Mouse (Mus musculus): Measurements from ENCODE around the gene Pnma5. TPM values are rescaled to one million over a fixed set of nuclear protein-coding genes. Genes with fewer than 3 reads are reported as not detected.

Gene Pnma5
- polyA plus RNA-seq, 1 experiment from 2014 or later = 0.08 TPM

DNA sequence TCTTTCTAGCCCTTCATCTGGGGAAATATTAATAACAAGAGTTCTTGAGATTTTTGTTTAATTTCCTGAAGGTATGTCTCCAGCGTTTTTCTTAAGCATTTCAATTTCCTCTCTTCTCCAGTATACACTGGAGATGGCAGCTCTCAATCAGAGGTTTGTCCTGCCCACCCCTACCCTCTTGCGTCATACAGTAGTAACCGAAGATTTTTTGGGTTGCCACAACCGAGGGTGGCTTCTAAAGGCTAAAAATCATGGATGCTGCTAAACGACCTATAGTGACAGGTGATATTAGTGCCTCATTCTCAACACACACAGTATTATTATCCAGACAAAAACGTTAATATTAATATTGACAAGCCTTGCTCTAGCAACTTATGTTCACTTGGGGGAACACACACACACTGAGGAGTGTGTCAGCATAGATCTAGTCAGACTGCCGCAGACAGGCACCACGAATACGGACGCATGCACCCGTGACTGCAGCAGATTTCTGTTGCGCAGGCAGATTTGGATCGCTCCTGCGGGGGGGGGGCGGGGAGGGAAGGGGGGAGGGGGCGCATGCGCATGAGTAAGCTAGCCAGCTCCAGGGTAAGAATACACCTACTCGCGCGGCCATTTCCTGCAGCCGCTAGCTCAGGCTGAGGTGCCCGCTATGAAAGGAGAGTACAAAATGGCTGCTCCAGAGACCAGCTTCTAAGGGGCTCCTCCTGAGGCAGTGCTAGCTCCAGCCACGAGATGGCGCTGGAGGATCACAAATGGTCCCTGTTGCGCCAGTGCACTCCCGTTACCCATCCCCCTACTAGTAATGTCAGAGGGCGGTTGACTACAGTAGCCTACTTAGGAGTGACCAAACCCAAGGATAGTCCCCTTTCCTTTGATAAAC lies 29.1 kb downstream of the Pnma5 start:
- no peaks in the 10 kb centered on the region for H3K27me3 ChIP-seq
- H3K27ac ChIP-seq (replicated peaks) = peak overlapping the region; percentile 86
- peak; percentile 100 for ATAC-seq (ENCODE audit: low FRiP score, low read depth)
- H3K9me3 ChIP-seq = no peaks in the 10 kb centered on the region
- 12% methylated on average over 26 of the region's 27 CpGs for WGBS
- peak overlapping the region; percentile 31 for H3K4me3 ChIP-seq
- no peaks in the 10 kb centered on the region for H3K36me3 ChIP-seq
- H3K4me1 ChIP-seq (replicated peaks) = no peaks in the 10 kb centered on the region
- peak overlapping the region; percentile 54 for H3K4me2 ChIP-seq
- H3K9ac ChIP-seq = peak overlapping the region; percentile 27; the same call in 1 of the 2 replicates

DNA sequence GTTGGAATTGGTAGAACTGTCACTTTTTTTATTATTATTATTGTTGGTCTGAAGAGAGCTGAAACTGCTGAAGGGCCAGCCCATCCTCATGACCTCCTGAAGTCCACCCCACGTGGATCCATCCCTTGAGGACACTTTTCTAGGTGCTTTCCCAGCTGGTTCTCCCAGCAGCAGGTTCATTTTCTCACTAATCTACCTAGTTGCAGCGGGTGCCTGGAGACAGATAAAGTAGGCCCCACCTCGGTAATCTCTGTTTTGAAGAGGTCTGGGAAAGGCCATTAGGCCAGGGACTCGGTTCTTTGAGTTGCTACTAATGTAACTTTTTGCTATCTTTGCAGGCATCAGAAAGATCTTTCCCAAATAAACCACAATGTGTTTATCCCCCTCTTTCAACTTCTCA lies 31.2 kb downstream of the Pnma5 start:
- H3K4me3 ChIP-seq = no peak overlapping the region
- WGBS = 68% methylated on average over 4 of the region's 4 CpGs
- H3K27ac ChIP-seq (replicated peaks) = no peak overlapping the region
- no peak overlapping the region for H3K4me2 ChIP-seq
- no peaks in the 10 kb centered on the region for H3K27me3 ChIP-seq
- no peaks in the 10 kb centered on the region for H3K36me3 ChIP-seq
- no peaks in the 10 kb centered on the region for H3K4me1 ChIP-seq (replicated peaks)
- H3K9ac ChIP-seq = no peak overlapping the region
- H3K9me3 ChIP-seq = no peaks in the 10 kb centered on the region
- ATAC-seq (ENCODE audit: low FRiP score, low read depth) = no peak

DNA sequence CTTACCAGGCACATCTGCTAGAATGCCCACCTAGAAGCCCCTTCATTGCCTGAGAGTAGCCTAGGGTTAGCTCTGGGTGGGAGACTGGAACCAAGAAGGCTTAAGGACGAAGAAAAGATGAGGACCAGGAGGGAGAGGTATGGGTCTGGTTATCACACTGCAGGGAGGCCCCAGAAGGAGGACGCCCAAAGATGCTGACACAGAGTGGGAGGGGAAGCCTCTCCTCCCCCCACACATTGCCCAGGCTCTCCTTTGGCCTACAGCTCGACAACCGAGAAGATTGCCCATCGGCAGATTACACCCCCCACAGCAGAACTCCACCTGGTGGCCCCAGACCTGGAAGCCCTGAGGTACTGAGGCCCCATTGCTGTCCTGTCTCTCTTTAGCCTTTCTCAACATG lies 33.8 kb downstream of the Pnma5 start:
- H3K9ac ChIP-seq = no peak overlapping the region
- no peaks in the 10 kb centered on the region for H3K36me3 ChIP-seq
- no peaks in the 10 kb centered on the region for H3K4me1 ChIP-seq (replicated peaks)
- no peak for ATAC-seq (ENCODE audit: low FRiP score, low read depth)
- H3K4me2 ChIP-seq = no peak overlapping the region
- no peaks in the 10 kb centered on the region for H3K27me3 ChIP-seq
- WGBS = 77% methylated on average over 5 of the region's 5 CpGs
- H3K9me3 ChIP-seq = no peaks in the 10 kb centered on the region
- no peak overlapping the region for H3K4me3 ChIP-seq
- H3K27ac ChIP-seq (replicated peaks) = no peak overlapping the region

DNA sequence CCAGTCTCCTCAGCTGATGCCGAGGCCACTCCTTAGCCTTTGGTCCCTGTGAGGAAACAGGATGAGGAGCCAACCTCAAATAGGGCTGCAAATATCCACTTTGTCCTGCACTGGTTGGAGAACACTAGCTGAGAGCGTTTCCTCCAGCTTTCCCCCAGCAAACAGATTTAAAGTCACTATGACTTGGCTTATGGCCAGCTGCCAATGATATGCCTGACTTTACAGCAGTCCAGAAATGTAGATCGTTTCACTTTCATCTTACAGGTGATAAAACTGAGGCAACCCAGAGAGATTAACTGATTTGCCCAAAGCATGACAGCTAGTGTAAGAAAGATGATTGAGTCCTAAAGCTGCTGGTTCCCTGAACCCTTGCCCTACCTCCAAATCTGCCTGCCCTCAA lies 41.4 kb downstream of the Pnma5 start:
- H3K27ac ChIP-seq (replicated peaks) = no peak overlapping the region
- no peak for ATAC-seq (ENCODE audit: low FRiP score, low read depth)

DNA sequence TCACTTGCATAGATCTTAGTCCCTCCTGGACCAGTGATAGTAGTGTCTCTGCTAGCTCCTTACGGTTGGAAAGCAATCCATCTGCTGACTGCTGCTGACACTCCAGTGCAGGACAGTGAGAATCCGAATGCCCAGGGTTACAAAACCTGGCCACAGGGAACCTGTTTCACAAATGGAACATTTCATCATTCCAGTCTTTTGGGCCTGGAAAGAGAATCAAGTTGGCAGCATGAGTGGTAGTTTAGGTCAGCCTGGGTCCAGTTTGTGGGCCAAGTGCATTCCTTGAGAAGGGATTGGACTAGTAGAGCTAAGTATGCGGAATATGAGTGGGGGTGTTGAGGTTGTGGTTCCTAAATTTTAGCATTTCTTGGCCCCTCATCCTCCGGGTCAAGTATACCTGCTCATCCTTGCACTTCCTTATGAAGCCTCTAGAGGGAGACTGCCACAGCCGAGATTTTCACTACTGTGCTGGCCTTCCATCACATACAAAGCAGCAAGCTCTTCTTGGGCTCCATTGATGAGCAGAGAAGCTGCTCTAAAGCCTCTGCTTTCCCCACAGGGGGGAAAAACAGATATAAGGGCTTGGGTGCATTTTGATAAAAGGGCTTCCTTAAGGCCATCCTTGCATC lies 44.5 kb downstream of the Pnma5 start:
- no peaks in the 10 kb centered on the region for H3K36me3 ChIP-seq
- no peak for ATAC-seq (ENCODE audit: low FRiP score, low read depth)
- no peak overlapping the region for H3K4me2 ChIP-seq
- WGBS = 61% methylated on average over 5 of the region's 5 CpGs
- H3K27ac ChIP-seq (replicated peaks) = no peak overlapping the region
- H3K27me3 ChIP-seq = peaks cover 5% of the 10 kb centered on the region
- no peak overlapping the region for H3K9ac ChIP-seq
- H3K4me1 ChIP-seq (replicated peaks) = no peaks in the 10 kb centered on the region
- H3K9me3 ChIP-seq = no peaks in the 10 kb centered on the region
- H3K4me3 ChIP-seq = no peak overlapping the region

More for the DNA sequence above, 41.4 kb downstream of the Pnma5 start:
- Histone ChIP-seq H3K4me1 (replicated peaks) (no peaks in the 10 kb centered on the region), H3K36me3 (no peaks in the 10 kb centered on the region), H3K4me3 (no peak overlapping the region), H3K4me2 (no peak overlapping the region), H3K27me3 (no peaks in the 10 kb centered on the region), H3K9me3 (no peaks in the 10 kb centered on the region), H3K9ac (no peak overlapping the region)
- 80% methylated on average over 3 of the region's 3 CpGs for WGBS

DNA sequence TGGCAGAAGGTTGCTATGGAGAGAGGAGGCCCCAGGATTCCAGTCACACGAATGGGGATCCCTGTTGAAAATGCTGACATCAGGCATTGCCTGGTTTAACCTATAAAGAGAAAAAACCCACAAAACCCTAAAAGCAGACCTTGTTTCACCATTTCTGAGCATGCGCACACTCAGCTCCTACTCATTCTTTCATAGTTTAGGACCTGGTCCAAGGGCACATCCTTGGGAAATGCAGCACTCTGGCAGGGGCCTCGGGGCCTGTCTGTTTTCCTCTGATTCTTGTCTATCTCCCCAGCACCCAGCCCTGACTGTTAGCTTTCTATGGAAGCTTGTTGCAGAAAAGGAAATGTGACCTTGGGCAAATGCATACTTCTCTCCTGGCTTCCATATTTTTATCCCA lies 46.3 kb downstream of the Pnma5 start:
- ATAC-seq (ENCODE audit: low FRiP score, low read depth) = no peak
- Histone ChIP-seq H3K4me1 (replicated peaks) (no peaks in the 10 kb centered on the region), H3K4me2 (no peak overlapping the region), H3K9me3 (no peaks in the 10 kb centered on the region), H3K9ac (no peak overlapping the region), H3K36me3 (no peaks in the 10 kb centered on the region), H3K27me3 (peaks cover 5% of the 10 kb centered on the region), H3K27ac (replicated peaks) (no peak overlapping the region), H3K4me3 (no peak overlapping the region)
- WGBS = 71% methylated on average over 3 of the region's 3 CpGs

DNA sequence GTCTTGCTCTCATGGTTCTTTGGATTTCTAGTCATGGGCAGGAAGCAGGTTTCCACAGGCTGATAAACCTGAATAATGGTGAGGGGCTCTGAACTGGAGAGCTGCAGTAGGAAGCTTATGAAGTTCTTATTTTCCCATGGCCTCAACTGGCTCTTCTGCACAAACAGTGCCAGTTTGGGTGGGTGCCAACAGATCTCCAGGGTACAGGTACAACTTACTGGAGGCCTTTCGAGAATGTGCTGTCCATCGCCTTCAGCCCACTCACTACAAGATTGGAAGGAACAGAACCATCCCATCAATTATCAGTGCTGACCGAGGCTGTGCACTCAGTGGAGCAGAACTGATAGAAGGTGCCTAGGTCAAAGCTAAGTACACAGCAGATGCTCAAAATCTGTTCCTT lies 48.5 kb downstream of the Pnma5 start:
- ATAC-seq (ENCODE audit: low FRiP score, low read depth) = no peak
- 78% methylated on average over 3 of the region's 3 CpGs for WGBS

DNA sequence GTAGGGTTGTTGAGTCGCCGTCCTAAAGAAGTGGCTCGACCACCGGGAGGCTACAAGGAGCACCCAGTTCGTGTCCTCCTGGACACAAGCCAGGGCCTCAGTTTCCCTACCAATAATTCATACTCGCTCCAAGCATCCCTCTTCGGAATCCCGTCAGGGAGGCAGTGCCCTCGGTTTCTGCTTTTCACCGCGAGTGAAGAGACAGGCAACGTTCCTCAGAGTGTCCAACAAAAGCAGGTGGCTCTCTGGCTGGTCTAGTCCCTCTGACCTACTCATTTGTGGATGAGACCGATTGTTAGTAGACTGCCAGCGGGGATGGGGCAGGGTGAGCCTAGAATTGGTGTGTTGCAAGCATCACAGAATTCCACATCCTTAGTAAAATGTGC lies 49.4 kb downstream of the Pnma5 start:
- no peaks in the 10 kb centered on the region for H3K36me3 ChIP-seq
- no peaks in the 10 kb centered on the region for H3K9me3 ChIP-seq
- peak overlapping the region; percentile 41 for H3K4me3 ChIP-seq
- peaks cover 5% of the 10 kb centered on the region for H3K27me3 ChIP-seq
- H3K27ac ChIP-seq (replicated peaks) = no peak overlapping the region
- H3K9ac ChIP-seq = 0 out of 2 replicates have a peak overlapping the region, but pooled peaks have one; percentile 7
- no peaks in the 10 kb centered on the region for H3K4me1 ChIP-seq (replicated peaks)
- ATAC-seq (ENCODE audit: low FRiP score, low read depth) = no peak
- WGBS = 35% methylated on average over 14 of the region's 14 CpGs
- H3K4me2 ChIP-seq = peak overlapping the region; percentile 68

More for the DNA sequence above, 48.5 kb downstream of the Pnma5 start:
- Histone ChIP-seq H3K4me1 (replicated peaks) (no peaks in the 10 kb centered on the region), H3K27ac (replicated peaks) (no peak overlapping the region), H3K36me3 (no peaks in the 10 kb centered on the region), H3K9ac (no peak overlapping the region), H3K9me3 (no peaks in the 10 kb centered on the region), H3K4me3 (no peak overlapping the region), H3K4me2 (no peak overlapping the region), H3K27me3 (peaks cover 5% of the 10 kb centered on the region)

DNA sequence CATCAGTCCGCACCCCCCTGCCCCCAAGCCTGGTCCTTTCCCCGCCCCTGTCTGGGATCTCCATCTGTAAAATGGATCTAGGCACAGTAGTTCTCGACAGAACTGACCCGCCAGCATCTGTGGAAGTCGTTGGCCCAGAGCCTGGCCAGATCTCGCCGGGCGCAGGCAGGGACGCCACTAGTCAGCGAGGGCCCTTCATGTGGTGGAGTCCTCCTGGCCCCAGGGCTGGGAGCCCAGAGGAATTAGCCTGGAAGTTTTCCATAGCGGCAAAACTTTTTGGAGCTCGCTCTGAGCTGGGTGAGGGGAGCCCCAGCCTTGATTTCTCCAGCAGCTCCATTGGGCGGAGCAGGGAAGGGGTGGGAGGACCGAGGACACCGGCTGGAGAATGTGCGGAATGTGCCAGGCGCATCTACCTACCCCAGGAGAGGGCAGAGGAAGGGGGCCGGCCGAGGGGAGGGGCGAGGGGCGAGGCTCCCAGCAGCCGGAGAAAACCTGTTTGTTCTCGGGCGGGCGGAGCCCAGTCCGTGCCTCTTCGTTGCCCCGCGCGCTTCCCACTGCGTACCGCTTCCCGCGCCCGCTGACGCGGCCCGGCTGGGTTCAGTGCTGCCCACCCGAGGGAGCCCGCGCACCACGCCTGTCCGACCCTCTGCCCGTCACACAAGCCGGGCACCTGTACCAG lies 49.9 kb downstream of the Pnma5 start, which contains the start of gene Zfp185:
Gene Zfp185 (plus strand): TSS at position 499 of the 679 bp plus-strand sequence.
- H3K36me3 ChIP-seq = no peaks in the 10 kb centered on the region
- H3K9ac ChIP-seq = 0 out of 2 replicates have a peak within 1 kb of the TSS, but pooled peaks have one; percentile 7
- H3K4me1 ChIP-seq (replicated peaks) = no peaks in the 10 kb centered on the region
- no peak within 1 kb of the TSS for H3K27ac ChIP-seq (replicated peaks)
- H3K4me3 ChIP-seq = peak within 1 kb of the TSS; percentile 41
- peak within 1 kb of the TSS; percentile 68 for H3K4me2 ChIP-seq
- H3K27me3 ChIP-seq = peaks cover 5% of the 10 kb centered on the region
- H3K9me3 ChIP-seq = no peaks in the 10 kb centered on the region
- ATAC-seq (ENCODE audit: low FRiP score, low read depth) = peak; percentile 76; the same call in 1 of the 2 replicates
- 29% methylated on average over 40 of the region's 45 CpGs for WGBS

DNA sequence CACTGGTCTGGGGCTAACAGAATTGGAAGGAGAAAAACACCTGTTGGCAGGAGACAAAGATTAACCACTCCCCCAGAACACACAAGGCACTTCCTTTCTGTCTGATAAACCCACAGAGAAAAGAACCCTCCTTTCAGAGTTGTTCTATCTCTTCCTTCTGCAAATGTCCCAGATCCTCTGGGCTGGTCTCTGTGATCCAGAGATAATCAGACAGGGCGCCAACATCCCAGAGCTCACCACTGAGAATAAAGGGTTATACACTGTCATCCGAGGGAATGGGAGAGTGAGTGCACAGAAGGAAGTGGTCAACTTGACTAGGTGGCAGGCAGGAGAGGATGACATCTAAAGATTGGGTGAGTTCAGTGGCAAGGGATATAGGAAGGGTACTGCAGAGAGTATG lies 51.3 kb downstream of the Pnma5 start:
- H3K27ac ChIP-seq (replicated peaks) = no peak overlapping the region
- no peak overlapping the region for H3K4me3 ChIP-seq
- H3K9me3 ChIP-seq = no peaks in the 10 kb centered on the region
- WGBS = 83% methylated on average over 2 of the region's 2 CpGs
- H3K36me3 ChIP-seq = no peaks in the 10 kb centered on the region
- H3K4me2 ChIP-seq = no peak overlapping the region
- no peak for ATAC-seq (ENCODE audit: low FRiP score, low read depth)
- peaks cover 5% of the 10 kb centered on the region for H3K27me3 ChIP-seq
- H3K9ac ChIP-seq = no peak overlapping the region
- no peaks in the 10 kb centered on the region for H3K4me1 ChIP-seq (replicated peaks)
